Mouse (Mus musculus): ENCODE data around the gene Gm40193.
A peak's percentile ranks its signal among the peaks of the same experiment; 100 is the strongest.
"Not testable (repeated sequence)": the region's sequence is repeated elsewhere in the genome, so short reads cannot be mapped to it uniquely, and the experiment has no call there.

The Gm40193 gene

GRCm38 (mm10) chr11:70540928-70541327 lies 8.2 kb upstream of the Gm40193 start:
- DNase-seq (ENCODE audit: low spot score in 2 of 2): no peak

- peak; percentile 85 to 86 for DNase-seq (ENCODE audit: low spot score in 2 of 2)
Measured at GRCm38 (mm10) chr11:70539877-70540587, 7.3 kb upstream of the Gm40193 start, which contains the start of gene Pld2. Gene Pld2, plus strand, starts transcription at chr11:70540064.

GRCm38 (mm10) chr11:70539423-70539822 lies 6.7 kb upstream of the Gm40193 start:
- DNase-seq (ENCODE audit: low spot score in 2 of 2): no peak

- DNase-seq (ENCODE audit: low spot score in 2 of 2): not testable (repeated sequence)
Measured at GRCm38 (mm10) chr11:70531065-70531464, 1.7 kb downstream of the Gm40193 start.

- no peak for DNase-seq (ENCODE audit: low spot score in 2 of 2)
Measured at GRCm38 (mm10) chr11:70528610-70529009, 4.1 kb downstream of the Gm40193 start.

GRCm38 (mm10) chr11:70526211-70526610 lies 6.5 kb downstream of the Gm40193 start:
- no peak for DNase-seq (ENCODE audit: low spot score in 2 of 2)

GRCm38 (mm10) chr11:70525726-70526125 lies 7.0 kb downstream of the Gm40193 start:
- DNase-seq (ENCODE audit: low spot score in 2 of 2): no peak

- DNase-seq (ENCODE audit: low spot score in 2 of 2): peak; percentile 94 to 96
Measured at GRCm38 (mm10) chr11:70525184-70525678, 7.5 kb downstream of the Gm40193 start, which contains the start of gene Psmb6. Gene Psmb6, plus strand, starts transcription at chr11:70525367.

- no peak for DNase-seq (ENCODE audit: low spot score in 2 of 2)
Measured at GRCm38 (mm10) chr11:70524782-70525181, 8.0 kb downstream of the Gm40193 start.

GRCm38 (mm10) chr11:70523306-70523989 lies 9.3 kb downstream of the Gm40193 start:
- not testable (repeated sequence) for DNase-seq (ENCODE audit: low spot score in 2 of 2)

- DNase-seq (ENCODE audit: low spot score in 2 of 2): no peak
Measured at GRCm38 (mm10) chr11:70520178-70520769, 12.5 kb downstream of the Gm40193 start.

GRCm38 (mm10) chr11:70518923-70519322 lies 13.8 kb downstream of the Gm40193 start, which contains the start of gene Gltpd2:
Gene Gltpd2, plus strand, starts transcription at chr11:70519196.
- DNase-seq (ENCODE audit: low spot score in 2 of 2): no peak

GRCm38 (mm10) chr11:70518436-70518835 lies 14.3 kb downstream of the Gm40193 start:
- DNase-seq (ENCODE audit: low spot score in 2 of 2): no peak

GRCm38 (mm10) chr11:70516352-70516751 lies 16.4 kb downstream of the Gm40193 start:
- peak in 1 of 2 experiments; percentile 47 for DNase-seq (ENCODE audit: low spot score in 2 of 2)

GRCm38 (mm10) chr11:70514288-70514687 lies 18.5 kb downstream of the Gm40193 start, which contains the start of gene Vmo1:
Gene Vmo1, minus strand, starts transcription at chr11:70514616.
- no peak for DNase-seq (ENCODE audit: low spot score in 2 of 2)

GRCm38 (mm10) chr11:70513520-70513919 lies 19.2 kb downstream of the Gm40193 start:
- DNase-seq (ENCODE audit: low spot score in 2 of 2): no peak

GRCm38 (mm10) chr11:70512709-70513342 lies 19.9 kb downstream of the Gm40193 start:
- DNase-seq (ENCODE audit: low spot score in 2 of 2): no peak

GRCm38 (mm10) chr11:70511825-70512224 lies 20.9 kb downstream of the Gm40193 start:
- no peak for DNase-seq (ENCODE audit: low spot score in 2 of 2)

GRCm38 (mm10) chr11:70511242-70511641 lies 21.5 kb downstream of the Gm40193 start:
- DNase-seq (ENCODE audit: low spot score in 2 of 2): no peak

- peak; percentile 39 to 42 for DNase-seq (ENCODE audit: low spot score in 2 of 2)
Measured at GRCm38 (mm10) chr11:70509753-70510564, 22.8 kb downstream of the Gm40193 start.

Data from spleen, postnatal 36 days (tissue).